Mouse (Mus musculus) ES-Bruce4 (cell line): ENCODE results near the gene Elmod1. TPM values are rescaled to one million over a fixed set of nuclear protein-coding genes. Genes with fewer than 3 reads are reported as not detected.
A peak's percentile ranks its signal among the peaks of the same experiment; 100 is the strongest.

Experiments used
- H3K27ac ChIP-seq: 2 replicates; pipeline ENCODE4 v1.5.1; 2012; ENCODE audit warnings: low read length, inconsistent platforms; ENCODE audit not compliant: insufficient read depth
- H3K27me3 ChIP-seq: 2 replicates; pipeline ENCODE4 v1.6.1; 2012; ENCODE audit warnings: mild to moderate bottlenecking, low read length, inconsistent platforms; ENCODE audit not compliant: control insufficient read depth, poor library complexity, insufficient read depth, severe bottlenecking
- H3K36me3 ChIP-seq: 2 replicates; pipeline ENCODE4 v1.6.1; 2012; ENCODE audit warnings: inconsistent platforms, mild to moderate bottlenecking, low read length, moderate library complexity; ENCODE audit not compliant: control insufficient read depth, poor library complexity, insufficient read depth, severe bottlenecking
- H3K4me1 ChIP-seq: one replicate; pipeline ENCODE4 v1.8.1; 2011; ENCODE audit warnings: low read length; ENCODE audit not compliant: control insufficient read depth, insufficient read depth
- H3K4me3 ChIP-seq: 2 replicates; pipeline ENCODE4 v1.5.1; 2011; ENCODE audit warnings: low read depth, mild to moderate bottlenecking, low read length
- H3K9ac ChIP-seq: 2 replicates; pipeline ENCODE4 v1.6.1; 2012; ENCODE audit warnings: low read depth, mild to moderate bottlenecking, inconsistent platforms; ENCODE audit not compliant: poor library complexity, severe bottlenecking
- H3K9me3 ChIP-seq: replicated peaks from 2 replicates; pipeline ENCODE4 v1.6.1; 2012; ENCODE audit warnings: mild to moderate bottlenecking, low read length, inconsistent platforms; ENCODE audit not compliant: control insufficient read depth, poor library complexity, insufficient read depth, severe bottlenecking
- CTCF ChIP-seq: IDR thresholded peaks from one replicate; pipeline ENCODE4 v1.8.1; 2011; ENCODE audit warnings: low read depth, low read length
- EP300 ChIP-seq: IDR thresholded peaks from 2 replicates; pipeline ENCODE4 v1.6.1; 2011; ENCODE audit warnings: low read depth, low read length; ENCODE audit not compliant: insufficient read depth
- POLR2A ChIP-seq: IDR thresholded peaks from one replicate; pipeline ENCODE4 v1.8.1; 2011; ENCODE audit warnings: low read length; ENCODE audit not compliant: insufficient read depth
- polyA plus RNA-seq: library from polyadenylated mRNA; stranded (reverse); fragments of >200 nt; gene quantifications from 2 replicates; pipeline ENCODE4 v1.2.4, GENCODE M21; 2011; ENCODE audit warnings: low read depth; ENCODE audit not compliant: missing spikeins, insufficient read depth, insufficient read length

The Elmod1 gene
- polyA plus RNA-seq, 1 experiment: 0.36 TPM

DNA sequence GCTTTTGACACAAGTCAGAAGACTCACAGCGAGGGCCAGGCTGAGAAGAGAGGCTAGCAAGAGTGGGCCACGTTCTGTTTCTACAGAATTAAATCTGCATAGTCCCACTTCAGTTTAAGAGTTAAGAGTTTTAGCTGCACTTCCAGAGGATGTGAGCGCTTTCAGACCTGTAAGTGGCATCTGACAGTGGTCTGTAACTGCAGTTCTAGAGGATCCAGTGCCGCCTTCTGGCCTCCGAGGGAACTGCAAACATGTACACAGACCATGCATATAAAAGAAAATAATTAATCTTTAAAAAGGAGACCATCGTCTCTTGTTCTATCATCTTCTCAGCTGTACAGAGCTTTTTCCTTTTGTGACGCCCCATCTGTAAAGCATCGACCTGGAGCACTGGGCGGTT is 9.8 kb upstream of the Elmod1 start:
- no peak overlapping the region for H3K27ac ChIP-seq
- TF ChIP-seq CTCF (peak; percentile 60), POLR2A (no peak), EP300 (no peak)
- no peak overlapping the region for H3K4me3 ChIP-seq
- no peaks in the 10 kb centered on the region for H3K27me3 ChIP-seq
- H3K9ac ChIP-seq: no peak overlapping the region
- no peaks in the 10 kb centered on the region for H3K4me1 ChIP-seq
- peaks cover 11% of the 10 kb centered on the region for H3K9me3 ChIP-seq
- H3K36me3 ChIP-seq: no peaks in the 10 kb centered on the region

GRCm38 (mm10) chr9:53974328-53975121 is 576 bp downstream of the Elmod1 start:
- H3K9ac ChIP-seq: no peak overlapping the region

GRCm38 (mm10) chr9:53973929-53974327 is 1.2 kb downstream of the Elmod1 start:
- no peak overlapping the region for H3K9ac ChIP-seq
- no peak overlapping the region for H3K4me3 ChIP-seq
- H3K4me1 ChIP-seq: no peaks in the 10 kb centered on the region
- no peaks in the 10 kb centered on the region for H3K9me3 ChIP-seq
- peaks cover 6% of the 10 kb centered on the region for H3K27me3 ChIP-seq
- no peak overlapping the region for H3K27ac ChIP-seq
- TF ChIP-seq EP300: no peak
- TF ChIP-seq CTCF: no peak
- TF ChIP-seq POLR2A: no peak
- H3K36me3 ChIP-seq: no peaks in the 10 kb centered on the region

More at GRCm38 (mm10) chr9:53974328-53975121, 576 bp downstream of the Elmod1 start:
- Histone ChIP-seq H3K4me1 (no peaks in the 10 kb centered on the region), H3K27me3 (peaks cover 6% of the 10 kb centered on the region), H3K4me3 (peak overlapping the region; percentile 73), H3K36me3 (no peaks in the 10 kb centered on the region), H3K9me3 (no peaks in the 10 kb centered on the region), H3K27ac (no peak overlapping the region)
- TF ChIP-seq CTCF (no peak), EP300 (no peak), POLR2A (no peak)

- H3K9me3 ChIP-seq: no peaks in the 10 kb centered on the region
- H3K36me3 ChIP-seq: no peaks in the 10 kb centered on the region
- H3K9ac ChIP-seq: no peak overlapping the region
- no peak overlapping the region for H3K4me3 ChIP-seq
- H3K27ac ChIP-seq: no peak overlapping the region
- peaks cover 6% of the 10 kb centered on the region for H3K27me3 ChIP-seq
- TF ChIP-seq CTCF (no peak), POLR2A (no peak), EP300 (no peak)
- no peaks in the 10 kb centered on the region for H3K4me1 ChIP-seq
Measured at GRCm38 (mm10) chr9:53973241-53973640, 1.9 kb downstream of the Elmod1 start.

GRCm38 (mm10) chr9:53972358-53972757 is 2.7 kb downstream of the Elmod1 start:
- H3K27ac ChIP-seq: no peak overlapping the region
- H3K4me1 ChIP-seq: no peaks in the 10 kb centered on the region

DNA sequence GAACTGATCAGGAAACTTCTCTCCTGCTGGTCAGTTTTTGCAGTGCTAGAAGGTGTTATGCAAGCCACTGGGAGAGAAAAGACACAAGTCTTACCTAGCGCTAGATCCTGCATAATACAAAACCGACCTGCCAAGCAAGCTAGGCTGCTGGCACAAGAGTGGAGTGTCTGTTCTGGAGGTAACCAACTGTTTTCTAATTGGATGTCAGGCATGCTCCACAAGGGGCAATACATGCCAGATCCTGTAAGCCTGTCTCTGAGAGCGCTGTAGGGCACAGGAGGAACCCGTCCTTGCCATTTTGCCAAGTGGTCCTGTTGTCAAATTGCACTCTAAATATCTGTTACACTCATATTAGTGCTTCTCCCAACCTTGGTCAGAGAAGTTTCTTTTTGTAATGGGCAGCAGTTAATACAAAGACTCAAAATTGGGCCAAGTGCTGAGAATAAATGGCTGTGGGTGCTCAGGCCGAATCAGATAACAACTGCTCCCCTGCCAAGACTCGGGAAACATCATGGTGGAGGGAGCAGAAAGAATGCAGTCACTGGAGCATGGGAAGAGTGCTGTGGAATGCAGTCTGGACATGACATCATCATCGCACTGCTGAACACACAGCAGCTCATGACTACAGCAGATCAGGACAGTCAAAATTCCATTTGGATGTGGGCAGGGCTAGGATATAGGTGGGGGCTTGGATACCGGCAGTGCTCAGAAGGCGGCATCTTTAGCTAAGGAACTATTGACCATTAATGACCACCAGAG is 7.3 kb downstream of the Elmod1 start:
- H3K27me3 ChIP-seq: no peaks in the 10 kb centered on the region; the same call in 1 of the 2 replicates
- H3K9me3 ChIP-seq: no peaks in the 10 kb centered on the region
- no peak overlapping the region for H3K4me3 ChIP-seq
- H3K36me3 ChIP-seq: no peaks in the 10 kb centered on the region
- H3K27ac ChIP-seq: no peak overlapping the region
- H3K4me1 ChIP-seq: no peaks in the 10 kb centered on the region
- TF ChIP-seq POLR2A (no peak), EP300 (no peak), CTCF (no peak)
- no peak overlapping the region for H3K9ac ChIP-seq

More at GRCm38 (mm10) chr9:53972358-53972757, 2.7 kb downstream of the Elmod1 start:
- H3K4me3 ChIP-seq: no peak overlapping the region
- H3K36me3 ChIP-seq: no peaks in the 10 kb centered on the region
- H3K9me3 ChIP-seq: no peaks in the 10 kb centered on the region
- TF ChIP-seq CTCF: no peak
- TF ChIP-seq POLR2A: no peak
- no peak for TF ChIP-seq EP300
- peaks cover 6% of the 10 kb centered on the region for H3K27me3 ChIP-seq
- H3K9ac ChIP-seq: no peak overlapping the region
